Mouse (Mus musculus): Measurements from ENCODE around the gene Olfr1097.

The Olfr1097 gene

GRCm38 (mm10) chr2:86892116-86892515 is at the start of gene Olfr1097:
Gene Olfr1097, minus strand, starts transcription at chr2:86892216.
- DNase-seq = no peak

- DNase-seq = no peak
Measured at GRCm38 (mm10) chr2:86926557-86926956, 34.5 kb upstream of the Olfr1097 start.

GRCm38 (mm10) chr2:86924445-86924844 is 32.4 kb upstream of the Olfr1097 start, which contains the start of gene Olfr1098:
Gene Olfr1098, minus strand, starts transcription at chr2:86924545.
- DNase-seq = no peak

- no peak for DNase-seq
Measured at GRCm38 (mm10) chr2:86905647-86906046, 13.6 kb upstream of the Olfr1097 start.

GRCm38 (mm10) chr2:86874702-86875101 is 17.3 kb downstream of the Olfr1097 start, which contains the start of gene Gm13723:
Gene Gm13723, minus strand, starts transcription at chr2:86874802.
- no peak for DNase-seq

GRCm38 (mm10) chr2:86851596-86851995 is 40.4 kb downstream of the Olfr1097 start, which contains the start of gene Olfr1095:
Gene Olfr1095, minus strand, starts transcription at chr2:86851696.
- DNase-seq = no peak
